Mouse (Mus musculus) right cerebral cortex, postnatal 25 days (tissue): ENCODE results near the gene C1qb.

Source experiments
- DNase-seq: peaks from one replicate; pipeline ENCODE4 v3.0.0; 2022

Gene C1qb

DNA sequence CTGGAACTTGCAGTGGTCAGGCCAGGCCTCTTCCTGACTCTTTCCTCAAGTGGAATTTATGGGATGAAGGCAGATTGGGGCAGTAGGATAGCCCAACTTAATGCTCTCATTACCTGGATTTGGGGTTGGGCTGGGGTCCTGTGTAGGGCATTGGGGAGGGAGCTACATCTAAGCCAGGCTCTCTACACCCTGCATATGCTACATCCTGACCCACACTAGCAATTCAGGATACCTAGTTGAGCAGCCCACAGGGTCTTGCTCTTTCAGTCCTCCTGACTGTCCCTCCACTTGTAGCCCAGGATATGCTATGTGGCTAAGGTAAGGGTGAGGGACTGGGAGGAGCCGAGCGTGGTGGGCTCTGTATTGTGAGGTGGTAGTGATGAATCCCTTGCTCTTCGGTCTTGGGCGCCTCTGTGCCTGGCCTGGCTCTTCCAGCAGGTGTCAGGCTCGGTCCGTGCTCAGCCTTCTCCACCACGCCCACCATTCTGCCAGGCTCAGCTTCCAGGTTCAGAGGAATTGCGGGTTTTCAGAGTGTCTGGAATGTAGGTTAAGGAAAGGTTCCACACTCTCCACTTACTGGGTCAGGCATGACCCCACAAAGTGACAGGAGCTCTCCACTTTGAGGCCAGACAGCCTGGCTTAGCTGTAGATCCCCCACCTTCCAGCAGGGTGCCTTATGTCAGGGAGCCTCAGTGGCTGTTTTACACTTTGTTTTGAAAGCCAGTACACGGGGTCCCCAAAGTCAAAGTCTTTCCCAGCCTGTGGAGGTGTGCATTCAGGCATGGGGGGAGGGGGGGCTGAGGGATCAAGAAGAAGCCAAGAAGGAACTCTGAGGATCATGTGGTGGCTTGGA is 7.9 kb upstream of the C1qb start:
- peak; percentile 62 for DNase-seq

GRCm38 (mm10) chr4:136892811-136893210 is 6.8 kb upstream of the C1qb start, which contains the start of gene C1qc:
C1qc (minus strand) TSS chr4:136893065.
- DNase-seq, result no peak

DNA sequence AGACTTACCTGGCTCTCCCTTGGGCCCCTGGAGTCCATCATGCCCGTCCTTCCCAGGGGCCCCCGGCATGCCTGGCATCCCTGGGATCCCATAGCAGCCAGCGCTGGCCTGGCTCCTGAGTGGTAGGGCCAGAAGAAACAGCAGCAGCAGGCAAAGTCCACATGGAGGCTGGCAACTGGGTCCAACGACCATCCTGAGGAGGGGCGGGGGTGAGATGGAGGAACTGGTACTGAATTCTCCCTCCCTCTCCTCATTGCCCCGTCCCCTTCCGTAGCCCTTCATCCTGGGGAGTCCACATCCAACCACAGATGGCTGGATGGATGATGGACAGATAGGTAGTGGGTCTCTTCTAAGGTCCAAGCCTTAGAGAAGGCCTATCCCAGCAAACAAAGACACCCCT is 6.4 kb upstream of the C1qb start:
- no peak for DNase-seq

- DNase-seq, result no peak
These were observed 5.1 kb upstream of the C1qb start for GRCm38 (mm10) chr4:136891115-136891514.

GRCm38 (mm10) chr4:136889981-136890380 is 4.0 kb upstream of the C1qb start:
- no peak for DNase-seq

DNA sequence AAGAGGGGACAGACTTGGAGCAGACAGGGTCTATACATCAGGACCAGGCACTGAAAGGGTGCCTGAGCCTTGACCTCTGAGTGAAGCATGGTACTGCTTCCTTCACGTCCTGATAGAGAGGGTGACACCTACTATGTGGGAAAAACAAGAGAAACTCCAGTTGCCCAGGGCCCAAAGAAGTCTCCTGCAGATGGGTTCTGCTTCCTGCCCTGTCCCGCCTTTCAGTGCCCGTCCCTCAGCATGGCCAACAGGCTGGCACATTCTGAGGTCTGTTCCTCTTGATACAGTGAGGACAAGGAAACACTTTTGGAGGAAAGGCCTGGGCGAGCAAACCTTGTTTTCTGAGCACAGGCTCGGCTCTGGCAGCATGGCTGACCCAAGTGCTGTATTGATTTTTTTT is 1.7 kb upstream of the C1qb start:
- no peak for DNase-seq

- DNase-seq, result no peak
These were observed 7.4 kb downstream of the C1qb start for GRCm38 (mm10) chr4:136878601-136879000.

DNA sequence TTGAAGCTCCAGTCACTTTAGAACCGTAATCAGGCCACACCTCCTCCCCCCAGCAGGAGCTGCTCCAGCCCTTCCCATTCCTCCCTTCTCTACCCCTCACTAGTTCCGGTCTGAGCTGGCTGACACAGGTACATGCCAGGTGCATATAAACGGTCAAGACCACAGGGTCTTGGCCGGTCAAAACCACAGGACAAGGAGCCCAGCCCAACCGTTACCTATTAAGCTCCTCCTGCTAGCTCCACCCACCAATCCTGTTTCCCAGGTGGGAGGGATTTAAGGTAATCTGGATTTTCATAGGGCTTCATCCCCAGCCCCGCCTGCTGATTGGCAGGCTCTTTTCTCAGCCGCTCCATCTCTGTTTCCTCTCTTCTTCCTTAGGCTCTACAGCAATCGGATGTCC is 7.8 kb downstream of the C1qb start:
- no peak for DNase-seq

DNA sequence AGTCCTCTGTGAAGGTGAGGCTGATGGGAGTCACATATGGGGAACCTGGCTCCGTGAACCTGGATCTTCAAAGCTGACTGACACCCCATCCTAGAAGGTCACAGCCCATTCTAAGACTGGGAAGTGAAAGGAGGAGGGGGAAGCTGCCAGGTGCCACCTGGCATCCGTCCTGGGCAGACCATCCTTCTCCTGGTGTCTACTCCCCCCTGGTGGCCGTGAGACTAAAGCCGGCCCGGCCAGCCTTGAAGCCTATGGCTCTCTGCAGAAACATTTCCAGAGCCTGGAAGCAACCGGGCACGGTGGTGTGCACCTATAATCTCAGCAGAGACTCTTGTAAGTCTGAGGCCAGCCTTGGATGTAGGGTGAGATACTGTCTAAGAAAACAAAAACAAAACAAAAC is 9.0 kb downstream of the C1qb start:
- peak; percentile 47 for DNase-seq

DNA sequence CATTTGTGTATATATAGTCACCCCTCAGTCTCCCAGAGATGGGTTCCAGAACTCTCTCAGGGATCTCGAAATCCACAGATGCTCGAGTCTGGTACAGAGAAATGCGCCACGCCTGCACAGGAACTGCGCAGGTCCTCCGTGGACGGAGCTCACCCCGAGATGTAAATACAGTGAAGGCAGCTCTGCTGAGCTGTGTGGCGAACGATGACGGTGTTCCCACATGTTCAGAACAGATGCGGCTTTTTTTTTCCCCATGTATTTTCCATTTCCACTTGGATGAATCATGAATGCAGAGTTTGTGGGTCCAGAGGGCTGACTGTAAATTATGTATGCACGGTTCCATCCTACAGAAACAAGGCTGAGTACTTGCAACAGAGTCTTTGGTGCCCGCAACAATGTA is 11.0 kb downstream of the C1qb start:
- DNase-seq, result no peak

DNA sequence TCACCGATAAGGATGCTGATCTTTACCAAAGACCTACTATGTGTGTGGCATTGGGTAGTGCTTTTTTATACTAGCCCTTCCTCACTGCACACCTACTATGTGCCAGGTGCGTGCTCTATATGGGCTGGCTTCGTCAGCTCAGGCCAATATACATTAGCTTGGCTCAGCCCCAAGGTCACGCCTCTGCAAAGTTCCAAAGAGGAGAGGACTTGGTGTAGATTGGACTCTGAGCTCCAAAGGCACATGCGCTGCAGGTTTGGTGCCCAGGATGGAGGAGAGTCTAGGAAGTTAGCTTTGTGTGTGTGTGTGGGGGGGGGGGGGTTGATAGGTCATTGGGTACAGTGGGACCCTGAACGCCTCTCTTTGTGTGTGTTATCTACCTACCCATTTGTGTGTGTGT is 17.6 kb downstream of the C1qb start:
- DNase-seq, result no peak

DNA sequence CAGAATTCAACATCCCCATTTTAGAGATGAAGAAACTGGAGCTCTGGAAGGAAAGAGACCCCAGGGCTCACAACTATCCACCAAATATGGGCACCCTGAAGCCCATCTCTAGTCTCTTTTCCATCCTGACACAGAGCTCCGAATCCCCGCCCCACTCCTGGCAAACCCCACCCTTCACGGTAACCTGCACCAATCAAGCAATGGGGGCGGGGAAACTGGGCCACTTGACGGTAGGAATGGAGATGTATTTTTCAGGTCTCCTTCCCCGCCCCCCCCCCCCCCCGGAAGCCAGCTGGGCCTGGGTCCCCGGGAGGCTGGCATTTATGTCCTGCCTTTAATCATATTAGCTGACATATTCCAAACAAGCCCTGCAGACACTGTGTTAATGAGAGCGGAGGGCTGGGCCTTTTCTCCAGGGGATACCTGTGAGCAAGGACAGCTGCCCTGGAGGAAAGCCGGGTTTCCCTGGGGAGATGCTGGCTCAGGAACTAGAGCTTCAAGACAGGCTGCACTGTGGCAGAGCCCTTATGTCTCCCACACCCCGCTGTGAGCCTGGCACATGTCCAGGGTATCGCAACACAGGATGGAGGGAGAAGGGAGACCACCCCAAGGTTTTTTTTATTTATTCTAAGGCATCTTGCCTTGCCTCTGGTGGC is 18.2 kb downstream of the C1qb start:
- DNase-seq, result no peak

GRCm38 (mm10) chr4:136865531-136865930 is 20.5 kb downstream of the C1qb start:
- DNase-seq, result no peak

GRCm38 (mm10) chr4:136864751-136865470 is 21.1 kb downstream of the C1qb start:
- DNase-seq, result no peak

DNA sequence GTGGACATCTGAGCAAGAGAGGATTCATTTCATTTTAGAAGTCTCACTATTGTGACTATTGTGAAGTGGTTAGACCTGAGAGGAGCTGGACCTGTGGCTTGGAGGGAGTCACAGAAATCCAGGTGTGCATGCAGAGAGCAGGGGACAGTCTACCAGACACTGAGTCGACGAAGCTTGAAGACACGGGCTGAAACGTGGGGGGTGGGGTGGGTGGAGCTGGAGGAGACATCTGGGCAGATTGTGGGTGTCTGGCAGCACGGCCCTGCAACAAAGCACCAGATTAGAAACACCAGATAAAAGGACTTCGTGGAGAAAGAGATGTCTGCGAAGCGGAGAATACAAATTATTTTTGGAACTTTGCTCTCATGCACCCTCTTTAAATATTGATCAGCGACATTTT is 22.5 kb downstream of the C1qb start:
- DNase-seq, result no peak

DNA sequence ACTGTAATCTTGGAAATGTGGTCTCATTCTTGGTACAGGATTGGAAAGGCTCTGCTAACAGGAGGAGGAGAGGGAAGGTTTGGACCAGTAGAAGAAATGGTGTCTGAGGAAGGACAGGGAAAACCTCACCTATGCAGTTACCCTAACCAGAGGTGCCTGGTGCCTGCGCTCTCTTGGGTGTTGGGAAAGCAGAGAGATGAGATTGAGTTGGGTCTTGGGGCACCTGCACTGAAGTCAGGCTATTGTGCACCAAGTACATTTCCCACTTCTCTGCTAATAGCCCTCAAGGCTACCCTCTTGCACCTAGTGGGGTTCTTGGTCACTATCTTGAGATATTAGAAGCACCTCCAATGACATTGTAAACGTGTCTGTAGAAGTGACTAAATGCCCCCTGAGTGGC is 23.6 kb downstream of the C1qb start:
- no peak for DNase-seq

DNA sequence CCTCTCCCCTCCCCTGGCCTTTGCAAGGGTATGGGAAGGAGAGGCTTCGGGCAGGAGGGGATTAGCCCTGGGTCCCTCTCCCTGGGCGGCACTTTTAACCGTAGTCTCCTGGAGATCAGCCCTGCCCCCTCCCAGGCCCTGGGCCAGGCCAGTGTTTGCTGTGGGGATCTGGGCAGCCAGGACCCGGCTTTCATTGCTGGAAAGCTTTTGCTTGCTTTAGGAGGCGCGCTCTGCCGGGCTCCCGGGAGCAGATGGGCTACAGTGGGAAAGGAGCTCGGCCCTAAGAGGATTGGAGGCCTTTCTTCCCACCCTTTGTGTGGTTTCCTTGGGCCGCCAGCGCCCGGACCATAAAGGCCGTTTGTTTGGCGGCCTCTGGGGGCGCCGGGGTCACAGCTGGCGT is 24.2 kb downstream of the C1qb start:
- no peak for DNase-seq

DNA sequence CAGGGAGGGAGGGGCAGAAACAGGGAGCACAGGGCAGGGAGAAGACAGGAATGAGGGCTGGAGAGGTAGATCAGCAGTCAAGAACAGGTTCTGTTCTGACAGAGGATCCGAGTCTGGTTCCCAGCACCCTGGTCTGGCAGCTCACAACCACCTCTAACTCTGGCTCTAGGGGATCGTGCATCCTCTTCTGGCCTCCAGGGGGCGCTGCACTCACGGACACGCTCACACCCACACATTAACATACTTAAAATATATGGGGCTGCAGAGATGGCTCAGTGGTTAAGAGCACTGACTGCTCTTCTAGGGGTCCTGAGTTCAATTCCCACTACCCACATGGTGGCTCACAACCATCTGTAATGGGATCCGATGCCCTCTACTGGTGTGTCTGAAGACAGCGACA is 26.0 kb downstream of the C1qb start:
- no peak for DNase-seq

DNA sequence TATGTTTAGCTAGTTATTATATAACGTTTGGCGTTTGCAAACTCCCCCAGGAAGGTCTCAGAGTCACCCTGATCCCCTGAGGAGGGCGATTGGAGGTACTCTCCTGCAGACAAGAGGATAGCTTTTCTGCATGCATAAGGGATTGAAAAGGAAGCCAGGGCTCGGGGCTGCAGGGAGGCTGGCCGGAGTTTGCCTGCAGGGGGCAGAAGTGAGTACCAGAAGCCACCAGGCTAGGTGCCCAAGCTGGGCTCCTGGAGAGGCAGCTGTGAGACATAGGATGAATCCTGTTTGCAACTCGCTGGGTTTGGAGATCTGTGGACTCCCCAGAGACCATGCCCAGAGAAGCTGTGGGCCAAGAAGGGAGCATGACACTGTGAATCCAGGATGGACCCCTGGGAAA is 30.9 kb downstream of the C1qb start:
- DNase-seq, result no peak

DNA sequence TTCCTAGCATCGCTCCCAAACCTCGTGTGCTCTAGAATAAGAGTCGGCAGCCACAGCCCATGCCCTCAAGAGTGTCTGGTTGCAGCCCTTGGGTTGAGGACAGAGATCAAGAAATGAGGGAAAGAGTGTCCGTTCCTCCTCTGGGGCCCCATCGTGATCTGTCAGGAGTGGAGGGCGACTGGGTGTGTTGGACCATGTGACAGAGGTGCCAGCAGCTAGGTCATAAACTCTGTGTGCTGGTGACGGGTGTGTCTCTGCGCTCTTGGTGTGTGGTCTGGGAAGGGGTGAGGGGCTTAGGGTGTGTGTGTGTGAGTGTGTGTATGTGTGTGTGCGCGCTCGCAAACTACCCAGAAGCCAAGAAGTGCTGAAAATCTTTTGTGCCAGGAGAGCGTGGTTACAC is 33.0 kb downstream of the C1qb start:
- no peak for DNase-seq

DNA sequence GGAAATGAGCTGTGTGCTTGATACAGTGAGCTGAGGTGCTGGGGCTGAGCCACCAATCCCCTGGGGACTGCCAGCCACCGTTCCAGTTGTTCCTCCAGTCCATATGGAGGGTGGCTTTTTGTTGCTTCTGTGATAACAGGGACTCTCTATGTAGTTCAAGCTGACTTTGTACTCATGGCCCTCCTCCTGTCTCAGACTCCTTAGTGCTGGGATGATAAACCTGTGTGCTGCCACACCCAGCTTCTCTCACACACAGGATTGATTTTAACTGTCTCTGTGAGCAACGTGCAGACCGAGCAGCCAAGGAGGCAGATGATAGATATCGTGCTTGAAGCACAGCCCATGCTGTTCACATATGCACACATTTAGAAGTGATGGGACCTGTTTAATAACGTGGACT is 33.9 kb downstream of the C1qb start:
- no peak for DNase-seq

GRCm38 (mm10) chr4:136848565-136848964 is 37.4 kb downstream of the C1qb start:
- DNase-seq, result peak; percentile 39

GRCm38 (mm10) chr4:136847166-136847565 is 38.8 kb downstream of the C1qb start:
- no peak for DNase-seq

GRCm38 (mm10) chr4:136842802-136843201 is 43.2 kb downstream of the C1qb start:
- no peak for DNase-seq
